Mouse (Mus musculus) large intestine, adult 2 months (tissue): Measurements from ENCODE around the gene 1600014C23Rik. TPM values are rescaled to one million over a fixed set of nuclear protein-coding genes. Genes with fewer than 3 reads are reported as not detected.

Experiments
- DNase-seq: peaks from one replicate; pipeline ENCODE4 v3.0.0-alpha.2; 2012; ENCODE audit warnings: low read depth, low spot score
- WGBS: fragments of 180-500 bp; shearing (Covaris S2); methylation state at CpG from one replicate; pipeline ENCODE4 v1.1.7; 2018; 5-methylcytosine and 5-hydroxymethylcytosine counted together
- polyA plus RNA-seq: library from polyadenylated mRNA; depleted of rRNA; stranded (reverse); fragments of >200 nt; gene quantifications from 2 replicates; pipeline ENCODE4 v1.2.3, GENCODE M21; 2012; rRNA removed

1600014C23Rik gene
- not detected in 2 replicates for polyA plus RNA-seq

GRCm38 (mm10) chr17:45733735-45734301, at the start of gene 1600014C23Rik:
Gene 1600014C23Rik, minus strand, starts transcription at chr17:45733844.
- 1% methylated on average over 41 of the region's 41 CpGs for WGBS
- no peak for DNase-seq

- DNase-seq = no peak
- WGBS = 75% methylated on average over 4 of the region's 4 CpGs
Observed at GRCm38 (mm10) chr17:45778446-45778845, 44.8 kb upstream of the 1600014C23Rik start.

DNA sequence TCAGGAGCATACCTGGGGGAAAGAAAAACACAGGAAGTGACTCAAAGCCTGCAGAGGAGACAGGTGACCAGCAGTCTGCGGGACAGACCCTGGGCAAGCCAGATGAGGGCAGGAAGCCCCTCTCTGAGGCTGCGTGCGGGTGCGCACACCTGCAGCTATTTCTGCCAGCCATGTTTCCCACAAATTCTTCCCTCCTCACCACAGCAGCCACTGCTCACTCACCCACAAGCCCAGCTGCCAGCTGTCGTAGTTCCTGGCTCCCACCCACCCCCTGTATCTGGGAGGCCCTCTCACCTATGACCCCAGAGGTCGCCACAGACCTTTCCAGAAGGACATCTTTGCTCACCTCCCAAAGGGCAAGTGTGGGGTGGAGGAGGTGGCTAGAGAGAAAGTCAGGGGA, 43.8 kb upstream of the 1600014C23Rik start:
- WGBS = 86% methylated on average over 6 of the region's 6 CpGs
- DNase-seq = no peak

- WGBS = 57% methylated on average over 8 of the region's 8 CpGs
- no peak for DNase-seq
Observed at GRCm38 (mm10) chr17:45776185-45776584, 42.5 kb upstream of the 1600014C23Rik start.

DNA sequence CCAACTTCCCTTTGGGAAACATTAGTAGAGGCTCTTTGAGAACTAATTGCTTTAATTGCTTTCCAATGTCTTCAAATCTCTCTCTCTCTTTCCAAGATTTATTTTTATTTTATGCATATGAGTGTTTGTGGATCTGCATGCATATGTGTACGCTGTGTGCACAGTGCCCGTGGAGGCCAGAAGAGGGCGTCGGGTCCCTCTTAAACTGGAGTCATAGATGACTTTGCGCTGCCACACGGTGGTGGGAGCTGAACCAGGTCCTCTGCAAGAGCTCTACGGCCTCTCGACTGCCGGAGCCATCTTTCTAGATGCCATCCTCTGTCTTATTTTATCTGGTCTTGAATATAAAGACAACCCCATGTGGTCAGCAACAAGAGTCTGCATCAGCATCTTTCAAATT, 41.8 kb upstream of the 1600014C23Rik start:
- 93% methylated on average over 9 of the region's 9 CpGs for WGBS
- DNase-seq = no peak

DNA sequence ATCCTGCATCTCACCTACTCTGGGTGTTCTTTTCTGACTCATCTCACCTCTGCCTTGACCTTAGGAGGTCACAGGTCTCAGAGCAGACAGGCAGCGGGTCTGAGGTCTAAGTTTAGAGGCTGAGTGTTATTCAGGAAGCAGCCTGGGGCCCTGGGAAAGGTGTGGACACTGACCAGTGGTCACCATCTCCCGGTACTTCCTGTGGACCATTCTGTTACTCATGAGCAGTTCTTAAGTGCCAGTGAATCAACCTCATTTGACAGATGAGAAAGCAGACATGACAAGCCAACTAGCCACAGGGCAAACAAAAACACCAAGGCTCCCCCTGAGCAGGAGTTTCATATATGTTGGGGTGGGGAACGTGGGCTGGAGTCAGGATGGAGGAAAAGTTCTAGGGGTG, 38.9 kb upstream of the 1600014C23Rik start:
- DNase-seq = no peak
- WGBS = 64% methylated on average over 3 of the region's 3 CpGs

- 46% methylated on average over 8 of the region's 8 CpGs for WGBS
- no peak for DNase-seq
Observed at GRCm38 (mm10) chr17:45772096-45772495, 38.5 kb upstream of the 1600014C23Rik start.

- no peak for DNase-seq
- WGBS = 64% methylated on average over 6 of the region's 6 CpGs
Observed at GRCm38 (mm10) chr17:45770441-45770840, 36.8 kb upstream of the 1600014C23Rik start.

DNA sequence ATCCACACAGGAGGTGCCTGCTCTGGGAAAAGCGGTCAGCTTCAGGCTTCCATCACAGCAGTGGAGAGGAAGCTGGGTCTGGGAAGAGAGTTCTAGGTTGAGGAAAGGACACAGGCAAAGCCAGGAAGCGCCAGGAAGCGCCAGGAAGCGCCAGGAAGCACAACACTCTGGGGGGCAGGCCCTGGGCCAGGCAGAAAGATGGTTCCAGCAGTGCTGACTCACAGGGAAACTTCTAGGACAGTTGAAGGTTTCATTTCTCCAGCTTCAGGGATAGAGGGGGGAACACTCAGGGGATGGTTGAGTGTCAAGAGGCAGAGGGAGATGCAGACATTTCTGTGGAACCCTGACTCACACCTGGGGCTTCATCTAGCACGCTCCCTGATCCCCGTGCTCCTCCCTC, 36.2 kb upstream of the 1600014C23Rik start:
- WGBS = 81% methylated on average over 6 of the region's 6 CpGs
- no peak for DNase-seq

GRCm38 (mm10) chr17:45767536-45768146, 34.0 kb upstream of the 1600014C23Rik start:
- peak; percentile 83 for DNase-seq
- 16% methylated on average over 9 of the region's 9 CpGs for WGBS

DNA sequence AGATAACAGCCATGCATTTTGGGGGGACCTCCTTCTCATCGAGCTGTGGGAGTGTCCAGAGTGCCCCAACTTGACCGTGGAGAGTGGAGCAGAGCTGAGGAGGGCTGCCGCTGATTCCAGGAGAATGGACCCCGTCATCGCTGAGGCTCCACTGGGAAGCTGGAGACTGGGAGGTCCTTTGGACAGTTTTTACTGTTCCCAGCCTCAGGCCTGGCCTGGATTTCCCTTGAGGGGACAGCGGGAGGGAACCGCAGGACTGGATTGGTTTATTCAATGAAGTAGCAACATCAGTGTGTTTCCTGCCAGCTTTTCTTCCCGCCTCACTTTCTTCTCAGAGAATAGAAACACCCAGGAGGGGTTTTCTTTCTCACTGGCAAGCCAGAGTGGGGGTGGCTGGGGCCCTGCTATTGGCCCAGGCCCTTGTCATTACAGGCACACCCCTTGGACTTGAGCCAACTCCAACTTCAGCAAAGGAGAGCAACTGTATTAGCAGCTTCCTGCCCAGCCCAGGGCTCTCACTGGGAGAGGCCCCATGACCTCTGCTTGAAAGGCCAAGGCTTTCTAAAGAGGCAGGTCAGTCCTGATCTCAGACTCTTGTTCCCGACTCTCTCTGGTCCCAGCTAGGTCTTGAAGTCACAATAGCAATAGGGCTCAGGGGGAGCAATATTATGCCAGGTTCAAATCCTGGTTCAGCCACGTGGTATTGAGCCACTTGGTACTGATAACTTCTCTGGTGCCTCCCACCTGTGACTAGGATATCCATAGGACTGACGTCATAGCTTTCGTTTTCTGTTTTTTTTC, 33.3 kb upstream of the 1600014C23Rik start:
- 4% methylated on average over 12 of the region's 12 CpGs for WGBS
- DNase-seq = peak; percentile 96

DNA sequence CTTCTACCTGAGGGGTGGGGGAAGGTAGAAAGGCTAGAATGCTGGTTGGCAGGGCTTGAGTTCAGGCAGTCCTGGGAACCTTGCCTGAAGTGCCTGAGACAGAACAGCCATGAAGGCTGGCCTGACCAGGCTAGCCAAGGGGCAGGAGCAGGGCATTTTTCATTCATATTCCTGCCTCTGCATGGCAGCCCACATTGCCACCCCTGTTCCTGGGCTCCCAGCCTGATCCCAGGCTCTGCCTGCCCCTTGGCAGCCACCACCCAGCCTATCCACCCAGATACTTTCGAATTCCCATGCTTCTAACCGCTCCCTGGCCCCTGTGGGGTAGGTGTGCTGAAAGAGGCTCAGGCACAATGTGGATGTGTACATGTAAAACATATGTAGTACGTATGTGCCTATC, 32.3 kb upstream of the 1600014C23Rik start:
- no peak for DNase-seq
- 59% methylated on average over 3 of the region's 3 CpGs for WGBS

GRCm38 (mm10) chr17:45763188-45763587, 29.5 kb upstream of the 1600014C23Rik start:
- WGBS = 50% methylated on average over 8 of the region's 8 CpGs
- no peak for DNase-seq

DNA sequence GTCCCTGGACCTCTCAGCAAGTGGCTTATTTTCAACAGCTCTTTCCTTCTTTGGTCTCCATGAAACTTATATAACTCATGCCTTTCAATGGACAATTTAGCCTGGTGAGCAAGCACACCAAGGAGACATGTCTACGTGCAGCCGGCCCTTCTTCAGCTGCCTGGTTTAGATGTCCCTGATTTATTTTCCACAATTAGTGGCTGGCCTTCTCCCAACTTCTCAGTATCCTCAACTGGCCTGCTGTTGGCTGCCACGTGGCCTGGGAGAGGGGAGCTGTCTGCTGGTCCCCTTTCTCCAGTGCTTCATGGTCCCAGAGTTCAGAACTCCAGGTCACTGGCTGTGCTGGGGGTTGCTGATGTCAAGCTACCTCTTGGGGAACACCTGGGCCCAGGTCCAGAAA, 28.3 kb upstream of the 1600014C23Rik start:
- 53% methylated on average over 3 of the region's 3 CpGs for WGBS

GRCm38 (mm10) chr17:45760965-45761645, 27.5 kb upstream of the 1600014C23Rik start:
- no peak for DNase-seq
- 82% methylated on average over 10 of the region's 10 CpGs for WGBS

More for the DNA sequence above, 28.3 kb upstream of the 1600014C23Rik start:
- DNase-seq = no peak

- no peak for DNase-seq
- 88% methylated on average over 5 of the region's 5 CpGs for WGBS
Observed at GRCm38 (mm10) chr17:45759751-45760150, 26.1 kb upstream of the 1600014C23Rik start.

DNA sequence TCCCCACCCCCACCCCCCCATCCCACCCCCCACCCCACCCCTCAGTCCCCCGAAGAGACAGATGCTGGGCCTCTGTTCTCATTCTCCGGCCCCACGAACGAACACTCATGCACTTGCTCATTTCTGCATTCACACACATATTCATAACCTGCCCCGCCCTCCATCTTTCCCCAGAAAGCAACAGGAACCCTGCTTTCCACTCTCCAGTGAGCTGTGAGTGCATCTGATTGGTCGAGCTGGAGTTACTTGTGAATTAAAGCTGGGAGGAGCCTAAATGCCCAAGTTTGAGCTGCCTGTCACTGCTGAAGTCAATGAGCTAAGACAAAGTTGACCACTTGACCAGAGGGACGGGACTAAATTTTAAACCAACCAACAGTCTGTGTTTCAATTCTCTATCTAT, 25.2 kb upstream of the 1600014C23Rik start:
- WGBS = 60% methylated on average over 7 of the region's 7 CpGs
- DNase-seq = no peak

DNA sequence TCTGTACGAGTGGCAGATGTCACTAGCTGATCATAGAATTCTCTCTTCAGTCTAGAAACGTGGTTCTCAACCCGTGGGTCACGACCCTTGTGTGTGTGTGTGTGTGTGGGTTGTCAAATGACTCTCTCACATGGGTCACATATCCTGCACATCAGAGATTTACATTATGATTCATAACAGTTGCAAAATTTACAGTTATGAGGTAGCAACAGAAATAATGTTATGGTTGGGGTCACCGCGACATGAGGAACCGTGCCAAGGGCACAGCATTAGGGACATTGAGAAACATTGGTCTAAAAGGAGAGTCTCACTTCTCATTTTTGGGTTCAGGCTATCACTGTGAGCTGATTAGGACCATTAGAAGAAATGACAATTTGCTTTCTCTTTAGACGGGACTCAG, 24.3 kb upstream of the 1600014C23Rik start:
- WGBS = 77% methylated on average over 8 of the region's 8 CpGs
- DNase-seq = no peak

GRCm38 (mm10) chr17:45756831-45757230, 23.2 kb upstream of the 1600014C23Rik start:
- DNase-seq = no peak
- whole genome bisulfite sequencing = 67% methylated on average over 5 of the region's 5 CpGs

DNA sequence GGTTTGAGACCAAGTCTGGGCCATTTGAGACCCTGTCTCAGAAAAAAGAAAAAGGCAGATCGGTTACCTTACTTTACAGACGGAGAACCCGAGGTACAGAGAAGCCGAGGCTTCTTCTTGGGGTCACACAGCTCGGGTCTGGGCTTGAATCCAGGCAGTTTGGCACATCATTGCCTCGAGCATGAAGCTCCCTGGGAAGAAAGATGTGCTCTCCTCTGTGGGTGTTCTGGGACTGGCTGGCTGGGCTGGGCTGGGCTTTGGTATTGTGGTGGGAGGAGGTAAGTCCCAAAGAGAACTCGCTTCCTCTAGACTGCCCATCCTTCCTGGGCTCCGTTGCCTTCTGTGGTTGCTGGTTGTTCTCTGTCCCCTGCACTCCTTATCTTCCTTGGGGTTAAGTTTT, 22.7 kb upstream of the 1600014C23Rik start:
- DNase-seq = no peak
- 68% methylated on average over 8 of the region's 8 CpGs for WGBS
